Mouse (Mus musculus): ENCODE measurements at regions not wholly inside any gene's neighbourhood (a gene's known extent, or its start where the extent isn't known, plus 50 kb on each side); places are given as distances from the start of the nearest gene placed in this dataset.

DNA sequence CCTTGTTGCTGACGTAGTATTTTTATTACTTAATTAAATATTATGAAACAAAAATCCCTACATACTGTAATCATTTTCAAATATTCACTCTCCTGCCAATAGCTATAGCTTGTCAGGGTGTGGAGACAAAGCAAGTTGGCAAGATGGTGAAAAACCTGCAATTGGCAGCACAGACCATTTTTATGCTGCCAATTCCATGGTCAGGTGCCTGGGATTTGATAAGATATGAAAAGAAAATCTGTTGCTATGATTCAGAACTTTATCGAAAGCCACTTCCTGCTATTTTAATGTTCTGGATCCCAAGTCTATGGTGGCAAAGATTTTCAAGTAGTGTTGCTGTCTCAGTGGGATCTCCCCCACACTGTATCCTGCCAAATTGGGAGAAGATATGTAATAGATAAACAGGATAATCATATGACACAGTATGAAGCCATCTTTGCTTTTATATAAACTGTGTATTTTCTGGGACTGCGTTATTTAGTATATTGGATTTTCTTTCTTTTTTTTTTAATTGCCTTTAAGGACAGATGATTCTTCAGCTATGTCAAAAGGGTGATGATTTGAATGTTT is 165.3 kb upstream of the Lrrc3b start:
- DNase-seq (ENCODE audit: low spot score) = no peak

DNA sequence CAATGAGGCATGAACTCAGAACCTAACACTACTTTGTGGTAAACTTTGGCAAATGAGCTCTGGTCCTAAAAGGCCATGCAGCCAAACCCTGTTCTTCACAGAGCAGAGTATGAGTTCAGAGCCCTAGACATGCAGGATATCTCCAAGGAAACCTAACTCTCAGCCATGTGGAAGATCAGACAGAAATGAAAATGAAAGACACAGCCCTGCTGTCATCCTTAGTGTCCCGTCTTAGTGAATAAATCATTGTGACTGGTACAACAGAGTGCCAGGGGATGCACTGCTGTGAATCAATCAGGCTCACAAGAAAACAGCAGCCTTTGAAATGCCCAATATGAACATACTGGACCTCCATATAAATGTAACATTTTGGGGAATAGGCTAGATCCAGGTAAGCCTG is 171.4 kb upstream of the Lrrc3b start:
- DNase-seq (ENCODE audit: low spot score) = no peak

DNA sequence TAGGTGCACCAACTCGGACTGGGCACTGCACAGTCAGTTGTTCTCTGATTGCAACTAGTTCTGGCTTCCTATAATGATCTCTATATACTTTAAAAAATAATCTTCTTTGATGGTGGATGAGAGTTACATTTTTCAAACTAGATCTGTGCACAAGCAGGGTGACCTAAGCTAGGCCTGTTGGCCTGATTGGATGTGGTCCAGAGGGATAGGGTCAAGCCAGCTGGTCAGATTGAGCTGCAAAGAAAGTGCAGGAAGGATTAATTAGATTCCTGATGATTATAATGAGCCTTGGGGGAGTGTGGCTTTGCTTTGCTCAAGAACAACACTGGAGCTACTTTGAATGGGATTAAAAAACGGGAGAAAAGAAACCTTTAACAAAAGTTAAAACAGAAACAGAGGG is 195.8 kb upstream of the Lrrc3b start:
- DNase-seq (ENCODE audit: low spot score) = no peak

DNA sequence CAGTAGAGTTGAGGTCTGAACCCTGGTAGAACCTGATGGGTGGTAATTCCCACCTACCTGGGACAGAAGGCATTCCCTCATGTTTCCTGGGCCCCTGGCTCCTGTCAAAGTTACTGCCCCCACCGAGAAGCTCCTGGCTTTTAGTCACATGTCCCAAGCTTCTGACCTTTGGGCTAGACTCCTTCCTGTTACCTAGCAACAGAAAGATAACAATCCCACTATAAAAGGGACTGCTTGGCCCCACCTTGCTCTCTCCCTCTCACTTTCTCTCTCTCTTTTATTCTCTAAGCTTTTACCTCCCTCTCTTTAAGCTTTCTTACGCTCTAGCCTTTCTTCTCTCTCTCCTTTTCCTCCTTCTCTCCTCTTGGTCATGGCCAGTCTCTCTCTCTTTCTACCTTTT is 198.9 kb upstream of the Lrrc3b start:
- no peak for DNase-seq (ENCODE audit: low spot score)

DNA sequence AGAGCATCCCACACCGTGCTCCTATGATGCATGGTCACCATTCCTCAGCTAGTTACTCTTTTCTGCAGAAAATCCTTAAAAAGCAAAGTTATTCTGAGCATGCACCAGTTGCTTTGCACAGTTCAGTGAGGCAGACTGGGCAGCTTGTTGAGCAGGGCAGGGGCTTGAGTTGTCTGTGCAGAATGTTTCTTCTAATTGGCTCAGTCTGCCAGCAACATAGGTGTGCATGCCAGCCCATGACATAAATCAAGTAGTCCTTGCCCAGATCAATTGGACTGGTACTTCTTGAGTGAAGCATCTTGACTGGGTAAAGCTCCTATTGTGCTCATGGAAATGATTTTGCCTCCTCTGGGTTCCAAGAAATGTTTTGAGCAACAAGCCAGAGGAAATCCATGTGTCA is 200.1 kb upstream of the Lrrc3b start:
- no peak for DNase-seq (ENCODE audit: low spot score)

DNA sequence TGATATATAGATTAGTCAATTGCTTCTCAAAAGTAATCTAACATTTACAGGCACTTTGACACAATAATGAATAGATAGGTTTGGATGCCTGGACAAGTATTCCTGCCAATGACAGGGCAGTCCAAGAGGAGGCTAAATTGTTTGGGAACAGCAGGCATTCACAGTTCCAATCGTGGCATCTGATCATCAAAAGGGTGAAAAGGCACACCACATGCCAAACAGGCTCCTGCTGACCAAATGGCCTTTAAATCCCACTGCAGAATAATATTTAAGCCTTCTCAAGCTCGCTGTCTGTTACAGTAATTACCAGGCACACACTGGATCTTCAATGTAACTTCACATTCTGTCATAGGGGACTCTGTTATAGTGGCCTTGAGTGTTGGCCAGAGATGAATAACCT is 222.1 kb upstream of the Lrrc3b start:
- DNase-seq (ENCODE audit: low spot score) = no peak

DNA sequence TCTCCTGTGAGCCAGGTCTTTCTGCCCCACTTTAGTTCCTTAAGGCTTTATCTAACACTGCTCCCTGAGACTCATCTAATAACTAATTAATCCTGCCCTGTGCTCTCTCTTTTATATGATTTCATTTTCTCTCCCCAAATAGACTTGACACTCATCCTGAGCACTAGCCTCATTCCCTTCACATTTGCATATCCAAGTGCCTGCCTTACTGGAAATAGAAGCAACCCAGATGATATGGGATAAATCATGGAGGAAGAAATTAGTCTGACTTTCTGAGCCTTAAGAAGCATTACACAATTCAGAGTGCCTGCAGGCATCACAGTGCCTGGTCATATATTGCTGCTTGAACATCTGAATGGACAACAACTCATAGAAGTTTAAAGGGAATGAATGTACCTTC is 233.5 kb upstream of the Lrrc3b start:
- no peak for DNase-seq (ENCODE audit: low spot score)

DNA sequence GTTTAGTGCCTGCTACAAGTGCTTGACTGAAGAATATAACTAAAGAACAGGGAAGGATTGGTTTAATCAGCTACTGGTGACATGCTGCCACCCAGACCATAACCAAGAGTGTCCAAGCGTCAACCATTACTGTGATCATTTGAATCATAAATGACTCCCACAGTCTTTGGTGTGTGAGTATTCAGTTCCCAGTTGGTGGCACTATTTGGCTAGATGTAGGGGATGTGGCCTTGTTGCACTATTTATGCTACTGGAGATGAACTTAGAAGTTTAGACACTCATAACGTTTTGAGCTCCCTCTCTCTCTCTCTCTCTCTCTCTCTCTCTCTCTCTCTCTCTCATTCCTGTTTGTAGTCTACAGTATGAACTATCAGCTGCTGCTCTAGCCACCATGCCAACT is 238.4 kb upstream of the Lrrc3b start:
- DNase-seq (ENCODE audit: low spot score) = no peak

DNA sequence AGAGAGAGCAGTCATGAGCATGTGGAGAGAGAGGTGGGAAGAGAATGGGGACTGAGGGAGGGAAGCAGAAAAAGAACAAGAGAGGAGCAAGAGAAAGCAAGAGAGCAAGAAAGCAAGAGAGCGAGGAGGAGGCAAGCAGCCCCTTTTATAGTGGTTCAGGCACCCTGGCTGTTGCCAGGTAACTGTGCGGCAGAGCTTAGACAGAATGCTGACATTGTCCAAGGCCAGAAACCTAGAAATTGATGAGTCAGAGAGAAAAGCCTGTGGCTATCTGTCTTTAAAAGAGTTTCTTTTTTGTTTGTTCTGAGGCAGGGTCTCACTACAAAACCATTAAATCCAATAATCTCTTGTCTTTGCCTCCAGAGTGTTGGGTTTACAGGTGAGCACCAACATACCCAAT is 240.7 kb upstream of the Lrrc3b start:
- no peak for DNase-seq (ENCODE audit: low spot score)

DNA sequence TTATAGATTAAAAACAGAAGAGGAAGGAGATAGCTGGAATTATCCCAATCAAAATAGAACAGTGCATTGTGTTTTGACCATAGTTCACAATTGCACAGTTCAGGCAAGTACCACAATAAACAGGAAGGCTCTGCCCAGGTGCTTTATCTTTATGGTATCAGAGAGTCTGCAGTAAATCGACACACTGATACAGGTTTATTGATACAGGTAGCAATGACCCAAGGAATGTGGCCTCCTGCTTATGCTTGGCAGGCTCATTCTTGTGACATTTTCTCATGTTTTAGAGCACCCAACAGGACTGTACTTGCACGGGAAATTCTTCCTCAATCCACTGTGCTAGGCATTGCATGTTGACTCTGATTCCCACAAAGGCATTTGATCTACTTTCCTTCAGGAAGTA is 259.2 kb upstream of the Lrrc3b start:
- no peak for DNase-seq (ENCODE audit: low spot score)

DNA sequence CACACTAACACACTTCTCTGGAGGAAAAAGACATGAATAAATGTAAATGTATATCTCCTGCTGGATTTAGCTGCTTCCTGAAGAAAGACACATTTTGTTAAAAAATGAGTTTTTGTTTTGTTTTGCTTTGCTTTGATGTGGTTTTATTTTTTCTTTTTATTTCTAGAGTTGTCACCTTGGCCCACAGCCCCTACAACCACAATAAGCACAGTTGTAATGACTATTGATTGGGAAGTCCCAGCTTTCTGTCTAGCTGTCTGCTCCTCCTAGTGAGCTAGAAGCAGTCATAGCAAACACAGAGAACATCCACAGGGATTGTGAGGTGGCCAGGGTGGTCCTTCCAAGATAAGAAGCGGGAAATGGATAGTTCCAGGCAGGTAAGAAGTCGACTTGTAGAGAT is 259.8 kb upstream of the Lrrc3b start:
- no peak for DNase-seq (ENCODE audit: low spot score)

DNA sequence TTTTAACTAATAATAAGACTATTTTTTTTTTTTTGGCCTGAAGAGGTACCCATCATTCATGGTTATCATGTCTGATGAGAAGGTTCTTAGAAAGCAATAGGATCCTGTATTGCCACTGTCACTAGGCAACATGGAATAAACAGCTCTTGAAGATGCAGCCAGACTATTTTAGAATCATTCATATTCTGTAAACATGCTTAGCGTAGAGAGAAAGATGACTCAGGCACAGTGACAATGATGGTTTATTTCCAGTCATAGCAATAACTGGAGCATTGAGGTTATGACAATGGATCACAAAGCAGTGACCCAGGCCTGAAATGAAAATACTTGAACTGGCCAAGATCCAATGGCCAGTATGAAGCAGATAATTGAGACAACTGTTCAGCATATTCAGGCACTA is 283.3 kb upstream of the Lrrc3b start:
- no peak for DNase-seq (ENCODE audit: low spot score)

DNA sequence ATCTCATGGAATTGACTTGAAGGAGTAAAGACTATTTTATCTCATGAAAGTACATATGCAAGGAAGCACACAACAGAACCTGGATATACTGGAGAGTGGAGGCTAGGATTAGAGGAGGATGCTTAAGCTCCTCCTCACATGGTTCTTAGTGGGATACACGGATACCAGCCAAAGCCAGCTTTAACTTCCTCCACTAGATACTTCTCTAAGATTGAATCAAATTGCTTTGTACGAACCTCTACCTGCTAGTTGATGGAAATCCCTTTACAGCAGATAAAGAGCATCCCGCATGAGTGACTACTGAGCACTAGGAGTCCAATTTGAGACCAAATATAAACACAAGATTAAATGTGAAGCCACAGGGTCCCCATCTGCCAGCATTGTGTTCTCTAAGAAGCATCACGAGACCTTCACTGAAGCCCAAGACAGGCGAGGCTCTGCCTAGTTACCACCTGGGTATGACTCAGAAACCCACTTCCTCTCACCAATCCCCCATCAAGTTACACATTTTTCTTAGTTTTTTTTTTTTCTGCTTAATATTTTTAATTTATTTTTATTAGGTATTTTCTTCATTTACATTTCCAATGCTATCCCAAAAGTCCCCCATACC is 307.9 kb upstream of the Lrrc3b start:
- DNase-seq (ENCODE audit: low spot score) = no peak

DNA sequence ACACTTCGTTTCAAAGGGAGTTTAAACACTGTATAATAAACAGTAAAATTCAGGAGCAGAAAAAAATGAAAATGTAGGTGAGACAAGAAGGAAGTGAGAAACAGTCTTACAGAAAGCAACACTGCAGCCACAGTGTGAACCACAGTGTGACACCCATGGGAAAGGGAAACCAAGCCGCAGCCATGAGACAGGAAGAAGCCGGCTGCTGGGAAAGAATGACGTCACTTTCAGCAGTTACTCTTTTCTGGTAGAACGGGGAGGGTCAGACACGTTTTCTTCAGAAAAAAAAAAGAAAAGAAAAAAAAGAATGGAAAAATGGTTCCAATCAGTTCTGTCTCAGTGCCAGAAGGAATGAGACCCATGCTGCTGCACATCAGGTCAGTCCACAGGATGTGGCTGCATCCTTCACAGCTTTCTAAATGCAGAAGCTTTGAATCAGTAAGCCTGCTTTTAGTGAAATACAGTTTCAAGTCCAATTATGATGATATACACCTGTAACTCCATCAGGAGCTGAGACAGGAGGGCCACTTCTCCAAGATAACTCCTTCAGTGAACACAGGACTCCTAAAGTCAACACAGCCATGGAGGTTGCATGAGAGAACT is 331.2 kb upstream of the Lrrc3b start:
- DNase-seq (ENCODE audit: low spot score) = no peak

DNA sequence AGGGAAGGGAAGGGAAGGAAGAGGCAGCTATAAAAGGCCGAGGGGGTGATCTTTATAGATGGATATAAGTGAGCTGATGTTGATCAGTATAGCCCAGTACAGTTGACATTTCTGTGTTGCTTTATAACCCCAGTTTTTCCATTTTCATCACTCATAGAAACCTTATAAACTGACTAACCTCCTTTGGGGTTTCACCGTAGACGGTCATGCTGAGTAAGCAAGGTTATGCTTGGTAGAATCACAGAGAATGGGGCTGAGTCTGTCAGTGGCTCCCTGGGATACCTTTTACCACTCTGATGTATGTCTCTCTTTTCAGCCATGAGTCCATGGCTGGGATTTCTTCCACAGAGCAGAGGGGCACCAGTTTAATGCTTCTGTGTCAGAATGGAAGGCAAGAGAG is 345.9 kb upstream of the Lrrc3b start:
- DNase-seq (ENCODE audit: low spot score) = no peak

DNA sequence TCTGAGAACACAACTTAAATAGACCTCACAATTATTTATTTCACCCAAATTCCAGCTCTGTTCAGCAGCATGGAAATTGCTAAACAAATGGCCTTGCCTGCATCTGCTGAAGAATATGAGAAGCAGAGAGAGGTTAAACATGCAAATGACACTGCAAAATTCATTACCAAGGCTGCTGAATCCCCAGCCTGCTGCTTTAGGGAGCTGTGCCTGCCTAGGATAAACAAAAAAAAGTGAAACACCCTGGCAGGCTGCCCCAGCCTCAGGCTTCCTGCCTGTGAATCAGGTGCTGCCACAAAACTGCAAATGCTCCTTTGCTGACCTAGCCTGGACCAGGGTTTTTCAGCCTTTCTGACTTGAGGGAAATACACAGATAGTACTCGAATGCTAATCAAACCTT is 346.4 kb upstream of the Lrrc3b start:
- no peak for DNase-seq (ENCODE audit: low spot score)

DNA sequence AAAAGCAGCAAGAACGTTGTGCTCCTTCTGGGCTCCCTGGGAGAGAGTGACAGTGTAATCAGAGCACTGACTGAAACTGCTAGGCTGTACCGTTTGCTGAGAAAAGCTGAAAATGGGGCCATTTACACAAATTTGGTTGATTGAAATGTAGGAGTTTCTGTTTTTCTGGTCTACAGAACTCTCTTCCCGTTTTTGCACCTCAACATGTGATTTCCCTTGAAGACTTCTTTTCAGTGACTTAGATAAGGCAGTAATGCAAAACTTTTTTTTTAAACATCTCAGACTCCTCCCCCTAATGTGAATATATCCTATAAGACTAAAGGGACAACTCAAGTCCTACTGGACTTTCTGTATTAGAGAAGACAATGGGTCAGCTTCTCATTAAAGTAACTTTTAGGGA is 356.9 kb upstream of the Lrrc3b start:
- DNase-seq (ENCODE audit: low spot score) = no peak

DNA sequence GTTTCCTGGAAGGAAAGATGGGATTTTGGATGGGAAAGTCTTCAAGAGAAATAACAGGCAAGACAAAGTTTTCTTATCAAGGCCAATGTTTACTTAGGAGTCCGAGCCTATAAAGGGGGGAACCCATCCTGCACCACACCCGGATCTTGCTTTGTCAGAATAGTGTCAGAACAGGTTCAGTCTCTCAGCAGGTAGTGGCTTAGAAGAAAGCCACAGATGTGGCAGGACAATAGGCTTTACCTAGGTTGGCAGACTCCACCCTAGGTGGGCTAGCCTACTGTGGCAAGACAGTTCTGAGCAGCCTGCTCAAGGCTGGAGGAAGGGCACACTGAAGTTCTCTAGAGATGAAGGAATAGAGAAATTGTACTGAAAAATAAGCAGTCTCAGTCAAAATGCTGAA is 358.2 kb upstream of the Lrrc3b start:
- DNase-seq (ENCODE audit: low spot score) = no peak

DNA sequence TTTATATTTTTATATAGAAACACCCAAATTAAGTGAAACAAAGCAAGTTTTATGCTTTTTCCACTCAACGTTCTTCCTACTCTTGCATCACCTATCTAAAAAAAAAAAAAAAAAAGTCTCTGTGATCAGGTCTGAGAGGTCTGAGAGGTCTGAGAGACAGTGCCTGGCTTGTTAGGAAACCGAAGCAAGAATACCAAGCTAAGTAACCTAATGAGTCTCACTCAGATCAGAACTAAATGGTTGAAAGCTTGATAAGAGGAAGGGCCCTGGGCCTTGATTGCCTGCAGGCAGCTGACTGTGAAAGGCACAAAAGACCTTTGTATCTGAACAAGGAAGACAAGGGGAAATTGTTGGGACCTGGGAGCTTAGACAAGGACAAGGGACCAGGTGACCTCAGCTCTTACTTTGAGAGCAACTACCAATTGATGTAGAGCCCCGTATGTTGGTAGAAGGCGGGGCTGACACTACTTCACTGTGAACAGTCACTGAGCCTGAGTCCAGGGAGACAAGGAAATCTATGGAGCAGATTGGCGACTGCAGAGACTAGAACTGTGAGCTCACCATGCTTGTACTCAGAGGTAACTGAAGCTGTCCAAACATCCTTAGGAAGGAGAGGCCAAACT is 362.8 kb upstream of the Lrrc3b start:
- no peak for DNase-seq (ENCODE audit: low spot score)

DNA sequence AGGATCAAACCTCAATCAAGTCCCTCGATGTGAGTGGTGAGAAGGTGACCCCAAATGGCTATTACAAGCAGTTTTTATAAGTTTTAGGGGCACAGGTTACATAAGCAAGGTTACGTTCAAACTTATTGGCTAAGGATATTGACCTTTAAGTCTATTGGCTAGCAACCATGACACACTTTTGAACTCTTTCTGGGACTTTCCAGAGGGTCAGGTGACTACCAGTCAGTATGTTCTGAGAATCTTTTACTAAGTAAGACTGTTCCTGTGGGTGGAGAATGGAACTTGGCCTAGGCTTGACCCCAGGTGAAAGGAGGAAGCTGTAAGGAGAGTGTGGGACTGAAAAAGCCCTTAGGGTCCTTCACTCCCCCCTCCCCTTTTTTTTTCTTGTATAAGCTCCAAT is 370.3 kb upstream of the Lrrc3b start:
- DNase-seq (ENCODE audit: low spot score) = no peak

DNA sequence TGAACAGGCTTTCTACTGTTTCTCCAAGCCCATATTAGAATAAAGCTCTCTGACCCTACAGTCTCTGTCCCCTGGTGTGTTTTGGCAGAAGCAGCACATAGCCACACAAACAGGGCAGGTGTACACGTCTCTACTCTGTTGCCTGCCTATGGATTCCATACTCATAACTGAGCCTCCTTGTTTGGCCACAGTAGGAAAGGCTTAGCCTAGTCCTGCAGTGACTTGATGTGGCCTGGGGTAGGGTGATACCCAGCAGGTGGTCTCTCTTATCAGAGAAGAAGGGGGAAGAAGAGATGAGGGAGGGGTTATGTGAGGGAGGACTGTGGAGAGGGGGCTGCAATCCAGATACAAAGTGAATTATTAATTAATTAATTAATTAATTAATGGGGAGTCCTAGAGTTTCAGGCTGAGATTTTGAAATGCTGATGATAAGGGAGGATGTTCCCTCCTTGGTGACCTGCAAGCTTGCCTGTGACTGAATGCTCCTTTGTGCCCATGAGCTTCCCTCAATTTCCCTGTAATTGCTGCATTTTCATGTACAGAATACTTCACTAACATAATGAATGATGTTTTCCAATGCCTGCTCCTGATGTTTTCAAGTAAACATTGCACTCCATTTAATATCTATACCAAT is 402.7 kb upstream of the Lrrc3b start:
- DNase-seq (ENCODE audit: low spot score) = no peak

DNA sequence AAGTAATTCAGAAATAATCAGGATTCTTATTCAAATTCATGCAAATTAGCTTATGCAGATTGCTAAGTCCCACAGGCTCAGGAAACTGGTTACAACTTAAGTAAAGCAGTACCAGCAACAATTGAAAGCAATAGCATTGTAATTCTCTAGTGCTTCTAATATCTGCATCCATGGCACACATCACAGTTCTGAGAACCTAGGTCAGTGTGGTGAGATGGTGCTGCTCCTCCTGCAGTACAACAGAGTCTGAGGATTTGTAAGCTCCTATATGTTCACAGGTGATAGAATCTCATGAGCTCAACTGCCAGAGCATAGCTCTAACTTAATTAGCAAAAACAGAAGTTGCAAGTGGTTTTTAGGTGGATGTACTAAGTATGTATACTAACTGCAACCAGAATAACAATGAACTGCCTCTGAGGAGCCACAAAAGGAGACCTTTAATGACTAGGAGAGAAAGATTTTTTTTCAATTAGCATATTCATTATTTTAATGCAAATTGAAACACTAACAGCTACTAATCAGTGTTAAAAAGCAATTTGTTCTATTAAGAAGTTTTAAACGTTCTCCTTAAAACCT is 403.3 kb upstream of the Lrrc3b start:
- no peak for DNase-seq (ENCODE audit: low spot score)

DNA sequence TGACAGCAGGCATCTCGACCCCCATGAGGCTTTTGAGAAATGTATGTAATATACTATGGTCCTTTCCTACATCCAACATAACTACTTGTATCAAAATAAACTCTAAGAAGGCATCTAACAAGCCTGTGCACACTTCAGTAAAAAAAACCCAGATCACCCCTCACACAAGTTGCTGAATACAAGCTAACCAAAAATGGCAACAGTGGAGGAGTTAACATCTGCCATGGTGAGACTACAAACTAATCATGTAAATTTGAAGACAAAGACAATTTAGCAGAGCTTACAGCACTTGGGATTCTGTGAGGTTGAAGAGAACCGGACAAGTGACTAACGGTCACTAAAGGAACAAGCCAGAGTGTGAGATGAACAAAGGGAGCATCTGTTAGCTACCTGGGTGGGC is 380.6 kb upstream of the Ngly1 start:
- no peak for DNase-seq (ENCODE audit: low spot score)

Data from ovary, postnatal 14 days (tissue).